Mouse (Mus musculus) spleen, embryonic (tissue): ENCODE data around the gene Hibadh.

Experiments used
- CTCF ChIA-PET: fragments of 350-600 bp; sonication (Branson Sonifier 250); formaldehyde crosslinking; loops from one replicate; lab custom pipeline; 2022; lab: Charles Lee

Gene Hibadh

GRCm38 (mm10) chr6:52505777-52506755 lies 134.1 kb downstream of the Hibadh start:
- CTCF ChIA-PET: no interaction called here

- CTCF ChIA-PET: no interaction called here
Measured at GRCm38 (mm10) chr6:52504676-52505460, 135.3 kb downstream of the Hibadh start.

GRCm38 (mm10) chr6:52502986-52503385 lies 137.2 kb downstream of the Hibadh start:
- CTCF ChIA-PET: no interaction called here

- CTCF ChIA-PET: interaction anchor here (0.7 kb wide), 1 partner anchor 10 kb away, joined by 3 read pairs; no protein-coding TSS in a partner anchor
Measured at GRCm38 (mm10) chr6:52501479-52501878, 138.7 kb downstream of the Hibadh start.
